Mouse (Mus musculus): ENCODE measurements at regions not wholly inside any gene's neighbourhood (a gene's known extent, or its start where the extent isn't known, plus 50 kb on each side); places are given as distances from the start of the nearest gene placed in this dataset.
A peak's percentile ranks its signal among the peaks of the same experiment; 100 is the strongest.

GRCm38 (mm10) chr14:9285606-9286002, 619.6 kb upstream of the 4930452B06Rik start:
- H3K36me3 ChIP-seq (replicated peaks; ENCODE audit: control insufficient read depth, insufficient read depth, low read length): no peaks in the 10 kb centered on the region
- H3K4me3 ChIP-seq (ENCODE audit: low read depth, low read length): no peak overlapping the region
- no peaks in the 10 kb centered on the region for H3K4me1 ChIP-seq (ENCODE audit: control insufficient read depth, insufficient read depth)
- H3K27me3 ChIP-seq (ENCODE audit: control insufficient read depth, insufficient read depth, low read length): no peaks in the 10 kb centered on the region
- ATAC-seq (ENCODE audit: insufficient read depth, low read depth) (no peak), DNase-seq (ENCODE audit: low spot score) (no peak)
- no peak overlapping the region for H3K27ac ChIP-seq (ENCODE audit: low read depth)
- no peak overlapping the region for H3K4me2 ChIP-seq (ENCODE audit: low read depth, low read length)
- H3K9ac ChIP-seq (replicated peaks; ENCODE audit: low read depth, low read length): no peak overlapping the region
- H3K9me3 ChIP-seq (replicated peaks; ENCODE audit: control insufficient read depth, low read length): no peaks in the 10 kb centered on the region
- TF ChIP-seq EP300 (IDR thresholded peaks at IDR 0.05; ENCODE audit: low read depth) (no peak), CTCF (IDR thresholded peaks at IDR 0.05; ENCODE audit: low read depth) (no peak)
- 88% methylated on average over 7 of the region's 7 CpGs for WGBS

- DNase-seq (ENCODE audit: low spot score): no peak
- Histone ChIP-seq H3K27me3 (ENCODE audit: control insufficient read depth, insufficient read depth, low read length) (no peaks in the 10 kb centered on the region), H3K36me3 (replicated peaks; ENCODE audit: control insufficient read depth, insufficient read depth, low read length) (no peaks in the 10 kb centered on the region), H3K4me1 (ENCODE audit: control insufficient read depth, insufficient read depth) (no peaks in the 10 kb centered on the region), H3K4me2 (ENCODE audit: low read depth, low read length) (no peak overlapping the region), H3K9ac (replicated peaks; ENCODE audit: low read depth, low read length) (no peak overlapping the region), H3K4me3 (ENCODE audit: low read depth, low read length) (no peak overlapping the region), H3K27ac (ENCODE audit: low read depth) (no peak overlapping the region), H3K9me3 (replicated peaks; ENCODE audit: control insufficient read depth, low read length) (no peaks in the 10 kb centered on the region)
- no peak; the same call in 1 of the 2 replicates for ATAC-seq (ENCODE audit: insufficient read depth, low read depth)
- WGBS: 61% methylated on average over 2 of the region's 2 CpGs
- TF ChIP-seq EP300 (IDR thresholded peaks at IDR 0.05; ENCODE audit: low read depth) (no peak), CTCF (IDR thresholded peaks at IDR 0.05; ENCODE audit: low read depth) (no peak)
Measured at GRCm38 (mm10) chr14:9284976-9285605, 619.1 kb upstream of the 4930452B06Rik start.

GRCm38 (mm10) chr14:9267282-9268091, 601.4 kb upstream of the 4930452B06Rik start:
- no peak overlapping the region for H3K4me2 ChIP-seq (ENCODE audit: low read depth, low read length)
- no peaks in the 10 kb centered on the region for H3K36me3 ChIP-seq (replicated peaks; ENCODE audit: control insufficient read depth, insufficient read depth, low read length)
- H3K9me3 ChIP-seq (replicated peaks; ENCODE audit: control insufficient read depth, low read length): no peaks in the 10 kb centered on the region
- DNase-seq (ENCODE audit: low spot score): no peak
- 73% methylated on average over 14 of the region's 14 CpGs for WGBS
- no peak overlapping the region for H3K9ac ChIP-seq (replicated peaks; ENCODE audit: low read depth, low read length)
- no peak overlapping the region for H3K4me3 ChIP-seq (ENCODE audit: low read depth, low read length)
- H3K4me1 ChIP-seq (ENCODE audit: control insufficient read depth, insufficient read depth): no peaks in the 10 kb centered on the region
- ATAC-seq (ENCODE audit: insufficient read depth, low read depth): no peak
- no peak for TF ChIP-seq CTCF (IDR thresholded peaks at IDR 0.05; ENCODE audit: low read depth)
- no peak for TF ChIP-seq EP300 (IDR thresholded peaks at IDR 0.05; ENCODE audit: low read depth)
- no peak overlapping the region for H3K27ac ChIP-seq (ENCODE audit: low read depth)
- no peaks in the 10 kb centered on the region for H3K27me3 ChIP-seq (ENCODE audit: control insufficient read depth, insufficient read depth, low read length)

GRCm38 (mm10) chr14:9252017-9252416, 586.0 kb upstream of the 4930452B06Rik start:
- H3K4me1 ChIP-seq (ENCODE audit: control insufficient read depth, insufficient read depth): no peaks in the 10 kb centered on the region
- H3K36me3 ChIP-seq (replicated peaks; ENCODE audit: control insufficient read depth, insufficient read depth, low read length): no peaks in the 10 kb centered on the region
- H3K27me3 ChIP-seq (ENCODE audit: control insufficient read depth, insufficient read depth, low read length): no peaks in the 10 kb centered on the region
- H3K9me3 ChIP-seq (replicated peaks; ENCODE audit: control insufficient read depth, low read length): no peaks in the 10 kb centered on the region
- no peak for TF ChIP-seq CTCF (IDR thresholded peaks at IDR 0.05; ENCODE audit: low read depth)
- no peak overlapping the region for H3K9ac ChIP-seq (replicated peaks; ENCODE audit: low read depth, low read length)
- ATAC-seq (ENCODE audit: insufficient read depth, low read depth) (no peak), DNase-seq (ENCODE audit: low spot score) (no peak)
- H3K27ac ChIP-seq (ENCODE audit: low read depth): no peak overlapping the region
- H3K4me2 ChIP-seq (ENCODE audit: low read depth, low read length): no peak overlapping the region
- H3K4me3 ChIP-seq (ENCODE audit: low read depth, low read length): no peak overlapping the region
- WGBS: 61% methylated on average over 1 of the region's 1 CpGs

- DNase-seq (ENCODE audit: low spot score) (peak; percentile 61), ATAC-seq (ENCODE audit: insufficient read depth, low read depth) (peak; percentile 47; the same call in 1 of the 2 replicates)
- Histone ChIP-seq H3K4me1 (ENCODE audit: control insufficient read depth, insufficient read depth) (no peaks in the 10 kb centered on the region), H3K9me3 (replicated peaks; ENCODE audit: control insufficient read depth, low read length) (no peaks in the 10 kb centered on the region), H3K4me2 (ENCODE audit: low read depth, low read length) (no peak overlapping the region), H3K27me3 (ENCODE audit: control insufficient read depth, insufficient read depth, low read length) (no peaks in the 10 kb centered on the region), H3K9ac (replicated peaks; ENCODE audit: low read depth, low read length) (no peak overlapping the region), H3K36me3 (replicated peaks; ENCODE audit: control insufficient read depth, insufficient read depth, low read length) (no peaks in the 10 kb centered on the region), H3K4me3 (ENCODE audit: low read depth, low read length) (no peak overlapping the region), H3K27ac (ENCODE audit: low read depth) (no peak overlapping the region)
- no peak for TF ChIP-seq CTCF (IDR thresholded peaks at IDR 0.05; ENCODE audit: low read depth)
- TF ChIP-seq EP300 (IDR thresholded peaks at IDR 0.05; ENCODE audit: low read depth): no peak
- 5% methylated on average over 1 of the region's 1 CpGs for WGBS
Measured at GRCm38 (mm10) chr14:9245266-9245665, 579.2 kb upstream of the 4930452B06Rik start.
